Mouse (Mus musculus) splenic B cell, adult 2 months (primary cell): ENCODE data around the gene Gm10309.
A peak's percentile ranks its signal among the peaks of the same experiment; 100 is the strongest.
"Not testable (repeated sequence)": the region's sequence is repeated elsewhere in the genome, so short reads cannot be mapped to it uniquely, and the experiment has no call there.

Experiments used
- DNase-seq: peaks from one replicate; pipeline ENCODE4 v3.0.0-alpha.2; 2011; ENCODE audit warnings: low read depth, low spot score
- H3K27me3 ChIP-seq: 2 replicates; pipeline ENCODE4 v1.6.1; 2012; ENCODE audit warnings: mild to moderate bottlenecking, low read length, moderate library complexity, mixed read lengths; ENCODE audit not compliant: control insufficient read depth, poor library complexity, insufficient read depth, severe bottlenecking
- H3K36me3 ChIP-seq: 2 replicates; pipeline ENCODE4 v1.6.1; 2012; ENCODE audit warnings: mild to moderate bottlenecking, low read length, moderate library complexity, mixed read lengths; ENCODE audit not compliant: control insufficient read depth, poor library complexity, insufficient read depth, severe bottlenecking

The Gm10309 gene

DNA sequence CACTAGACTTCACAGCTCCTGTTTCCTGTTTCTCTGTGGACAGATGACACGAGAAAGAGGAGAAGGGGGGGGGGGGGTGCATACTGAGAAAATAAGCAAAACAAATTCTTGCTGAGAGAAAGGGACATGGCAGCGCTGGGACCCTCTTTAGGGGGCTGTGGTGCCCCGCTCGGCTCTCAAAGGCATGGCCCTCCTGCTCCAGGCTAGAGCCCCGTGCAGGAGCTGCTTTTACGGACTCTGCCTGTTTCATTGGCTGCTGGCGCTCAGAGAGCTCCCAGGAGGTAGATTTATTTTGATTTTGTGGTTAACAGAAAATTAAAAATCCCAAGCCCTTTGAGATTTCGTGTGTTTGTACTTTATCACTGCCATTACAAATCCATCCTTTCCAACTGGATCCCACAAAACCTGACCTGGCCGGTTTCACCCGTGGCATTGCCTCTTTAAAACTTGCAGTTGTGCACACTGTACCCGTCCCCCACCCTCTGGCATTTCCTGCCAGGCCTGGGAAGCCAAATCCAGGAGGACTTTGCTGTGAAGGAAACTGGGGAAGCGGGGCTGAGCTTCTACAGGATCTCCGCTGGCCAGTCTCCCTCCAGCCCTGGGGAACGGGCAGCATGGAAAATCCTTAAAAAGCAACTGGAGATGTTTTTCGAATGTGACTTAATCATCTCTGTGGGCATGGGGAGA, 5.5 kb downstream of the Gm10309 start:
- Histone ChIP-seq H3K36me3 (peaks cover 15% of the 10 kb centered on the region; the same call in 1 of the 2 replicates), H3K27me3 (no peaks in the 10 kb centered on the region)
- no peak for DNase-seq

DNA sequence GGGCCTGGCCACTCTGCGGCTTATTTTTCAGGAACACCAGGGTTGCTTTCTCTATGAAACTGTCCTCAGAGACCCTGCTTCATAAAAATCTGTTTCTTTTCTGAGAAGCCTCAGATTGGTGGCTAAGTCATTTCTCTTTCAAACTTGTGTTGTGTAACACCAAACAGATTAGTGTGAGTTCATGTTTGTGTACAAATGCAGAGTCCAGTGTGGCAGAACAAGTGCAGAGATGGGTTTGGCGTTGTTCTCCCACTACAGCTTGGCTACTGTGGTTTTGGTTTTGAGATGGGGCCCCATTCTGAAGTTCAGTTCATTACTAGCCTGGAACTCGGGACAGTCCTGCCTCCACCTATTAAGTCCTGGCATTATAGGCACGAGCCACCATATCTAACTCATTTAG, 7.7 kb downstream of the Gm10309 start:
- no peak for DNase-seq

DNA sequence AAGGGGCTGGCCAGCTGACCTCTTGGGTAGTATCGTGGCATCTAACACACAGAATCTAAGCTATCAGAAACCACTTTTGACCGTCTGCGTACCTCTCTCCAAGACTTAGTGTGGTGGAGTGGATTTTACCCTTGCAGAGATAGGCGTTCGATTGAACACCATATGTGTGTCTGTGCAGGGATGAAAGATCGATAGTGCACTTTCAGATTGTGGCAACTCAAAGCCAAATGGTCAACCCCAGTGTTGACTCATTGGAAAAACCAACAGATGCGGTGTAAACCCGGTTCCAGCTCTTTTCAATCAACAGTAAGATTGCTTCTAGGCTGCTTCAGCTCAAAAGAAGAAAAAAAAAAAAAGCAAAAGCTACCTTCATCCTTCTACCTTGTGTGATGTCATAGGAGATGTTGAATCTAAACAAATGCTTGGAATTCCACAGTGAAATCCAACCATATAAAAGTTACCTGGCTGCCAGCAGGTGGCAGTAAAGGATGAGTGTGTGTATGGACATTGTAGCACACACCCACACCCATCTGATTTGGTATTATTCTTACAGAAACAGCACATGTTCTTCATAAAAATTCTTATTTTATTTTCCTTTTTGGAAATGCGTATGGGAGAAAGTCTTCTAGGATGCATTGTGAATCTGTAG, 8.8 kb downstream of the Gm10309 start:
- H3K27me3 ChIP-seq = no peaks in the 10 kb centered on the region
- peaks cover 17% of the 10 kb centered on the region for H3K36me3 ChIP-seq
- DNase-seq = peak; percentile 58

More for the DNA sequence above, 7.7 kb downstream of the Gm10309 start:
- Histone ChIP-seq H3K27me3 (no peaks in the 10 kb centered on the region), H3K36me3 (peaks cover 13% of the 10 kb centered on the region)

GRCm38 (mm10) chr17:86494895-86495294, 10.1 kb downstream of the Gm10309 start:
- Histone ChIP-seq H3K27me3 (no peaks in the 10 kb centered on the region), H3K36me3 (peaks cover 13% of the 10 kb centered on the region)
- DNase-seq = peak; percentile 41

DNA sequence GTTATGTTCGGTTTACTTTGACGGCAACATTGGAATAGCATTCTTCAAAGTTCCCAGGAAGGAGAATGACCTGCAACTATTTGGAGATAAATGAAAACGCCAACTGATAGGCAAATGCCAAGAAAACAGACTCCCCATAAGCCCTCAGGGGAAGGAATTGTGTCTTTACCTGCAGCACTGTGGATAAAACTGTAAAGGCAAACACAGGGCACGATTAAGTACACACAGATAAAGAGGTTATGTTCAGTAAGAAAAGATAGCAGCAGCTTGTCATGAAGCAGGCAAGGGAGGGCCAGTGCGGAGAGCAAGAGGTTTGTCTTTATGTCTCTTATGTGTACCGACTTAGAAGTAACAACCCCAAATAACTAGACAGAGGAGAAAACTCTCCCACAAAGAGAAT, 10.5 kb downstream of the Gm10309 start:
- no peak for DNase-seq
- Histone ChIP-seq H3K36me3 (peaks cover 13% of the 10 kb centered on the region), H3K27me3 (no peaks in the 10 kb centered on the region)

GRCm38 (mm10) chr17:86493891-86494420, 11.1 kb downstream of the Gm10309 start:
- H3K27me3 ChIP-seq = no peaks in the 10 kb centered on the region; the same call in 1 of the 2 replicates
- H3K36me3 ChIP-seq = peaks cover 9% of the 10 kb centered on the region
- no peak for DNase-seq

DNA sequence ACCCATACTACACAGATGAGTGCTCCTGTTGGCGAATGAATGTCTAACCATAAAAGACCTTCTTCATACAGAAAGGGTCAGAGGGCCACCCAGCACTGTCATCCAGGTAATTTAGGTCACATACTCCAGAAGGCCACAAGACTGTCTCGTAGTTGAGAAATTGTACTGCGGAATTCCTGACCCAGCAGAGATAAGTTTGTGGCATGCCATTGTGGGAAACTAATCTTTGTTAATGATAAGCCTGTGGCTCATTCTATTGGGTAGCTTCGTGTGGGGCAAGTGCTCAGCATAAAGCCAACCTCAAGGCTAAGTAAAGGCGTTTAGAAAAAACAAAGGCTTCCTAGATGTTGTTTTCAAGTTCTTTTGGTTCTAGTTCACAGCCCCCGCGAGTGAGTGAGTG, 12.7 kb downstream of the Gm10309 start:
- Histone ChIP-seq H3K36me3 (peaks cover 6% of the 10 kb centered on the region), H3K27me3 (no peaks in the 10 kb centered on the region; the same call in 1 of the 2 replicates)
- no peak for DNase-seq

DNA sequence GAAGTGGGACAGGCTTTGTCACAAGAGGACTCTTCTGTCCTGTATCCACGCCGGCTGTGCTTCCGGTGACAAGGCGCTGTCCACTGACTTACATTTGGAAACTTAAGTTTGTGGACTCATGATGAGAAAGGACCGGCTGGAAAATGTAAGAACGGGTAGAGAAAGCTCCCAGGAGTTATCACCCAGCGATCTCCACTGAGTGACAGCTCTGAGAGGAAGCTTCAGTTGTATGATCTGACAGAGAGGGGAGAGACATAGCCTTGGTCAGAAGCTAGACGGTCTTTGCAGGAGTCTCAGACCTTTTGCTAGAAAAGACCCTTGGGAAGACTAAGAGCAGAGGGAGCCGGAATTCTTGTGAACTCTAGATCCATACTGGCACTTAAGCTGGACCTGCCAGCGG, 15.2 kb downstream of the Gm10309 start:
- Histone ChIP-seq H3K27me3 (no peaks in the 10 kb centered on the region; the same call in 1 of the 2 replicates), H3K36me3 (peaks cover 6% of the 10 kb centered on the region)
- DNase-seq = no peak

GRCm38 (mm10) chr17:86487450-86487849, 17.6 kb downstream of the Gm10309 start:
- H3K36me3 ChIP-seq = peaks cover 9% of the 10 kb centered on the region
- H3K27me3 ChIP-seq = no peaks in the 10 kb centered on the region; the same call in 1 of the 2 replicates
- DNase-seq = no peak

- DNase-seq = no peak
- H3K36me3 ChIP-seq = peaks cover 6% of the 10 kb centered on the region
- no peaks in the 10 kb centered on the region; the same call in 1 of the 2 replicates for H3K27me3 ChIP-seq
These were observed 18.4 kb downstream of the Gm10309 start for GRCm38 (mm10) chr17:86486657-86487056.

DNA sequence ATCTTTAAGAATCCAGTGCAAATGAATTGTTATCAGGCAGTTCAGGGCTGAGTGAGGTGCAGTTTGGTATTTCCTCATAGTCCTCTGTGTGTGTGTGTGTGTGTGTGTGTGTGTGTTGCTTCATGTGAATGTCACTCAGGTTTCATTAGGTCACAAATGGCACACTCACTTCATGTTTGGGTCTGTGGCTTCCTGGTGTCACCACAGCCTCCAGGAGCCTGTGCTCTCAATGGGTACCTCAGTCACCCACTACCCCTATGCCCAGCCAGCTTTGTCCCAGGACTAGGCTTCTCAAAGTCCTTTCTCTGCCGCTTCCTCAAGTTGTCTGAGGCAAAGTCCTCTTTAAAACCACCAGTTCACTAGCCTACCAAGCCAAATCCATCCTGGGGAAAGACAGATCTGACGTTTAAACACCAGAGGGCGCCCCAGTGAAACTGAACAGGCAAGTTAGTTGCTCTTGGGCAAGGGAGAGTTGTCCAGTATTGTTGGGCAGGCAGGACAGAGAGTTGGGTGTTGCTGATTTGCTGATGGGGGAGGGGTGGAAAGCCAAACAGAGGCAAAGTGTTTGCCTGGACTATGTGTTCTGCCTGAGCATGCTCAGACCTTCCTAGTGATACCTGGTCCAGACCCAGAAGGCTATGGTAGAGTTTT, 20.8 kb downstream of the Gm10309 start:
- no peaks in the 10 kb centered on the region; the same call in 1 of the 2 replicates for H3K27me3 ChIP-seq

DNA sequence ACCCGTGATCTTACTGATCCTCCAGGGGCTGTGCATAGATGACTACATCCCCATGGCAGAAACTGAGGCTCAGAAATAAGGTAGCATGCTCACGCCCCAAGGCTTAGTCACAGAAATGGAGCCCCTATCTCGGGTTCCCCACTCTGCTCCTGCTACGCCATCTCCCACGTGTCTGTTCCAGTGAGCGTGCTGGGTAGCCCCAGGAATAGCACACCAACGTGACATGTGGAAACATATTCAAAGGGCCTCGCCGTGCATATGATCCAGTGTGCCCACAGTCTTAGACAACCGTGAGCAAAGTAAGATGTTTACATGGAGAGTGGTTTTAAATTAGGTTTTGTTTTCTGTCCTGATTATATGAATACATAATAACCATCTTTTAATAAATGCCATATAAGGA, 22.4 kb downstream of the Gm10309 start:
- H3K27me3 ChIP-seq = no peaks in the 10 kb centered on the region
- peaks cover 5% of the 10 kb centered on the region for H3K36me3 ChIP-seq
- DNase-seq = no peak

More for the DNA sequence above, 20.8 kb downstream of the Gm10309 start:
- peaks cover 5% of the 10 kb centered on the region for H3K36me3 ChIP-seq
- peak; percentile 76 for DNase-seq

- no peak for DNase-seq
- no peaks in the 10 kb centered on the region for H3K27me3 ChIP-seq
- peaks cover 7% of the 10 kb centered on the region for H3K36me3 ChIP-seq
These were observed 25.6 kb downstream of the Gm10309 start for GRCm38 (mm10) chr17:86479406-86479805.

DNA sequence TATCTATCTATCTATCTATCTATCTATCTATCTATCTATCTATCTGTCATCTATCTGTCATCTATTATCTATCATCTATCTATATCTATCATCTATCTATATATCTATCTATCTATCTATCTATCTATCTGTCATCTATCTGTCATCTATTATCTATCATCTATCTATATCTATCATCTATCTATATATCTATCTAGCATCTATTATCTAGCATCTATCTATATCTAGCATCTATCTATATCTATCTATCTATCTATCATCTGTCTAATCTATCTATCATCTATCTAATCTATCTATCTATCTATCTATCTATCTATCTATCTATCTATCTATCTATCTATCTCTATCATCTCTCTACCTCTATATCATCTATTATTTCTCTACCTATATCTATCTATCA, 27.6 kb downstream of the Gm10309 start:
- H3K36me3 ChIP-seq, DNase-seq, H3K27me3 ChIP-seq: not testable (repeated sequence)

DNA sequence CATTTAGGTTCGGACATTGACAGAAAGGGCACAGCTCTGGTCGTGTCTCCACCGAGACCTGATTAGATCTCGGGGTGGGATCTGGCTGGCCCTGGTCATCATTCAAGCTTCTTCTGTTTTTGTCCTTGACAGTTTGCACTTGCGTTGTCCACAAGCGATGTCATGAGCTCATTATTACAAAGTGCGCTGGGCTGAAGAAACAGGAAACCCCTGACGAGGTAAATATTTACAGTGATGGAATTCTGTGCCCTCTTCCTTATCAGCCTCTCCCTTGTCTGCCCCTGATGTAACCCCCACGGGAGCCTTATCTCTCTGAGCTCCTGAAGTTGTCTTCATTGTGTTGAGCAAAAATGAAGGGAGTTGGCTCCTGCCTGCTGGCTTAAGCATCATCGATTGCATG, 28.4 kb downstream of the Gm10309 start:
- H3K36me3 ChIP-seq = peaks cover 3% of the 10 kb centered on the region
- no peaks in the 10 kb centered on the region for H3K27me3 ChIP-seq
- no peak for DNase-seq
